Comparison of ENCODE assay signal across 13 mouse cellular contexts in genomic region chr14:122462689-122463079, GRCm38 (mm10). TPM values are rescaled to one million over a fixed set of nuclear protein-coding genes. Genes with fewer than 3 reads are reported as not detected.
DNase-seq lines count a peak whose midpoint lies in the region; ATAC-seq and TF ChIP-seq lines count a peak whose summit lies in the region.
"Had no signal": no experiment of that assay in that cellular context is flagged by ENCODE, and none has a peak within 500 bp of the region (broad histone marks: within the 10 kb centered on the region; RNA-seq: fewer than 3 reads in every experiment).

No protein-coding gene starts in this region.

- peaks cover 16% of the 10 kb centered on the region; the same call in 1 of the 2 replicates for H3K4me1 ChIP-seq in heart, embryonic 11.5 days (ENCODE audit: control insufficient read depth, insufficient read depth, low read length)
- peaks cover 11% of the 10 kb centered on the region for H3K4me1 ChIP-seq in embryonic facial prominence, embryonic 11.5 days (ENCODE audit: control insufficient read depth, insufficient read depth, low read length)
- no peaks in the 10 kb centered on the region for H3K4me1 ChIP-seq in hindbrain, postnatal 0 days (ENCODE audit: insufficient read depth, low read length)
- peaks cover 10% of the 10 kb centered on the region for H3K4me1 ChIP-seq in neural tube, embryonic 14.5 days (ENCODE audit: control insufficient read depth, insufficient read depth, low read length)

- no peak for DNase-seq in heart, adult 9 months (ENCODE audit: low spot score in 2 of 2)
- peak; percentile 15 for DNase-seq in embryonic facial prominence, embryonic 11.5 days (ENCODE audit: low spot score)
- DNase-seq in hindbrain, postnatal 0 days (ENCODE audit: low spot score): no peak
- no peak for DNase-seq in MN1 (ENCODE audit: low spot score)
- DNase-seq in lung, postnatal 14 days: no peak
- DNase-seq in layer of hippocampus, adult 18-20 months (ENCODE audit: low spot score in 2 of 2): no peak
- DNase-seq: gastrocnemius, postnatal 10 days had no signal

- 11% methylated on average over 17 of the region's 17 CpGs for WGBS in heart, embryonic 11.5 days (ENCODE audit: insufficient replicate concordance)
- WGBS in embryonic facial prominence, embryonic 11.5 days: 5% methylated on average over 17 of the region's 17 CpGs
- 11% methylated on average over 17 of the region's 17 CpGs for WGBS in hindbrain, postnatal 0 days
- 8% methylated on average over 17 of the region's 17 CpGs for WGBS in neural tube, embryonic 14.5 days

- TF ChIP-seq CTCF in hindbrain, postnatal 0 days (IDR thresholded peaks at IDR 0.05; ENCODE audit: low read depth): no peak

- H3K27ac ChIP-seq in heart, embryonic 11.5 days (ENCODE audit: low read depth, low read length): no peak overlapping the region
- no peak overlapping the region for H3K27ac ChIP-seq in embryonic facial prominence, embryonic 11.5 days (replicated peaks; ENCODE audit: low read depth, low read length)
- H3K27ac ChIP-seq in hindbrain, postnatal 0 days: peak overlapping the region; percentile 94
- H3K27ac ChIP-seq in neural tube, embryonic 14.5 days (ENCODE audit: low read depth, low read length): peak overlapping the region; percentile 36; the same call in 1 of the 2 replicates

- H3K4me2 ChIP-seq in heart, embryonic 11.5 days: no peak overlapping the region
- H3K4me2 ChIP-seq in embryonic facial prominence, embryonic 11.5 days (ENCODE audit: low read depth, low read length): no peak overlapping the region
- H3K4me2 ChIP-seq in hindbrain, postnatal 0 days (ENCODE audit: low read depth, low read length): peak overlapping the region; percentile 61
- peak overlapping the region; percentile 60 for H3K4me2 ChIP-seq in neural tube, embryonic 14.5 days (ENCODE audit: low read depth, low read length)

- H3K4me3 ChIP-seq in heart, embryonic 11.5 days (ENCODE audit: low read depth, low read length): peak overlapping the region; percentile 57; the same call in 1 of the 2 replicates
- H3K4me3 ChIP-seq in embryonic facial prominence, embryonic 11.5 days (ENCODE audit: low read depth, low read length): peak overlapping the region; percentile 54
- peak overlapping the region; percentile 70 for H3K4me3 ChIP-seq in hindbrain, postnatal 0 days (ENCODE audit: low read length)
- peak overlapping the region; percentile 43 for H3K4me3 ChIP-seq in neural tube, embryonic 14.5 days (ENCODE audit: low read depth, low read length)

- H3K27me3 ChIP-seq in heart, embryonic 11.5 days (ENCODE audit: control insufficient read depth, insufficient read depth, low read length): peaks cover 69% of the 10 kb centered on the region
- peaks cover 55% of the 10 kb centered on the region for H3K27me3 ChIP-seq in embryonic facial prominence, embryonic 11.5 days (ENCODE audit: control insufficient read depth, insufficient read depth, low read length)
- peaks cover 10% of the 10 kb centered on the region; the same call in 1 of the 2 replicates for H3K27me3 ChIP-seq in hindbrain, postnatal 0 days (ENCODE audit: insufficient read depth, low read length)
- H3K27me3 ChIP-seq in neural tube, embryonic 14.5 days (ENCODE audit: control insufficient read depth, insufficient read depth, low read length): peaks cover 25% of the 10 kb centered on the region

- H3K9ac ChIP-seq in heart, embryonic 11.5 days (ENCODE audit: low read depth, low read length): no peak overlapping the region
- H3K9ac ChIP-seq in embryonic facial prominence, embryonic 11.5 days (replicated peaks; ENCODE audit: low read length): peak overlapping the region; percentile 48
- peak overlapping the region; percentile 72 for H3K9ac ChIP-seq in hindbrain, postnatal 0 days (replicated peaks; ENCODE audit: low read length)
- H3K9ac ChIP-seq in neural tube, embryonic 14.5 days (replicated peaks; ENCODE audit: low read depth, low read length): peak overlapping the region; percentile 58; the same call in 1 of the 2 replicates

- no peak for ATAC-seq in heart, embryonic 11.5 days (replicated peaks; ENCODE audit: insufficient number of reproducible peaks, low FRiP score, low TSS enrichment)
- no peak for ATAC-seq in embryonic facial prominence, embryonic 11.5 days (replicated peaks; ENCODE audit: insufficient number of reproducible peaks, low FRiP score, low TSS enrichment, low read depth)
- no peak for ATAC-seq in hindbrain, postnatal 0 days
- ATAC-seq in neural tube, embryonic 14.5 days (ENCODE audit: low read depth): no peak
- ATAC-seq: lung, postnatal 0 days had no signal

- H3K36me3 ChIP-seq in heart, embryonic 11.5 days (ENCODE audit: control insufficient read depth, insufficient read depth, low read length): no peaks in the 10 kb centered on the region
- no peaks in the 10 kb centered on the region for H3K36me3 ChIP-seq in embryonic facial prominence, embryonic 11.5 days (replicated peaks; ENCODE audit: control insufficient read depth, insufficient read depth, low read depth, low read length)
- no peaks in the 10 kb centered on the region for H3K36me3 ChIP-seq in hindbrain, postnatal 0 days (ENCODE audit: insufficient read depth, low read length)
- no peaks in the 10 kb centered on the region for H3K36me3 ChIP-seq in neural tube, embryonic 14.5 days (ENCODE audit: control insufficient read depth, insufficient read depth, low read length)

- no peaks in the 10 kb centered on the region for H3K9me3 ChIP-seq in heart, embryonic 11.5 days (replicated peaks; ENCODE audit: control insufficient read depth, low read length)
- no peaks in the 10 kb centered on the region for H3K9me3 ChIP-seq in embryonic facial prominence, embryonic 11.5 days (replicated peaks; ENCODE audit: control insufficient read depth, low read length)
- no peaks in the 10 kb centered on the region for H3K9me3 ChIP-seq in hindbrain, postnatal 0 days (ENCODE audit: low read length)
- H3K9me3 ChIP-seq in neural tube, embryonic 14.5 days (ENCODE audit: control insufficient read depth, low read length): no peaks in the 10 kb centered on the region

RNA-seq across cellular contexts. Expression of gene Zic5, which starts 2.8 kb away (rescaled TPM):
- 0.16 TPM in 1 of 2 replicates, not detected in the other for polyA plus RNA-seq in heart, embryonic 11.5 days (2014; fragmentation: Nextera tagmentation; extraction: Ambion mirVana)
- 4.1 and 5.0 TPM in 2 replicates for polyA plus RNA-seq in embryonic facial prominence, embryonic 11.5 days (2014; fragmentation: Nextera tagmentation; extraction: Ambion mirVana)
- total RNA-seq in hindbrain, postnatal 0 days (2014; rRNA removed): 46.2 and 51.3 TPM in 2 replicates
- 31.0 and 31.1 TPM in 2 replicates for polyA plus RNA-seq in hindbrain, postnatal 0 days (2015; fragmentation: Nextera tagmentation; extraction: Ambion mirVana)
- polyA plus RNA-seq in neural tube, embryonic 14.5 days (2014; fragmentation: Nextera tagmentation; extraction: Ambion mirVana): 7.8 and 7.9 TPM in 2 replicates
- total RNA-seq in layer of hippocampus, adult 18-20 months (2021): 1 to 10 TPM; 3.0 to 5.1 TPM
- total RNA-seq: gastrocnemius, postnatal 10 days had no signal
- polyA plus RNA-seq: large intestine, adult 2 months; lung, postnatal 0 days; spleen, adult 2 months had no signal

RNA-seq across cellular contexts. Expression of gene Gm5089, which starts 11.8 kb away (rescaled TPM):
- not detected in 2 replicates for polyA plus RNA-seq in heart, embryonic 11.5 days (2014; fragmentation: Nextera tagmentation; extraction: Ambion mirVana)
- polyA plus RNA-seq in embryonic facial prominence, embryonic 11.5 days (2014; fragmentation: Nextera tagmentation; extraction: Ambion mirVana): not detected in 2 replicates
- 1.2 and 3.0 TPM in 2 replicates for total RNA-seq in hindbrain, postnatal 0 days (2014; rRNA removed)
- polyA plus RNA-seq in hindbrain, postnatal 0 days (2015; fragmentation: Nextera tagmentation; extraction: Ambion mirVana): 0.56 and 0.82 TPM in 2 replicates
- polyA plus RNA-seq in neural tube, embryonic 14.5 days (2014; fragmentation: Nextera tagmentation; extraction: Ambion mirVana): 0.27 and 0.81 TPM in 2 replicates
- under 1 TPM; 0.30 to 0.38 TPM for total RNA-seq in layer of hippocampus, adult 18-20 months (2021)
- total RNA-seq: adrenal gland, postnatal 4 days; gastrocnemius, postnatal 10 days had no signal
- polyA plus RNA-seq: large intestine, adult 2 months; lung, postnatal 0 days; spleen, adult 2 months had no signal

RNA-seq across cellular contexts. Expression of gene Zic2, which starts 12.6 kb away (rescaled TPM):
- polyA plus RNA-seq in heart, embryonic 11.5 days (2014; fragmentation: Nextera tagmentation; extraction: Ambion mirVana): 0.07 TPM in 1 of 2 replicates, not detected in the other
- 2.1 and 2.3 TPM in 2 replicates for polyA plus RNA-seq in embryonic facial prominence, embryonic 11.5 days (2014; fragmentation: Nextera tagmentation; extraction: Ambion mirVana)
- total RNA-seq in hindbrain, postnatal 0 days (2014; rRNA removed): 234 TPM in 2 replicates
- polyA plus RNA-seq in hindbrain, postnatal 0 days (2015; fragmentation: Nextera tagmentation; extraction: Ambion mirVana): 35.9 and 40.2 TPM in 2 replicates
- polyA plus RNA-seq in neural tube, embryonic 14.5 days (2014; fragmentation: Nextera tagmentation; extraction: Ambion mirVana): 6.5 and 9.4 TPM in 2 replicates
- 10 to 100 TPM; 16.1 to 18.7 TPM for total RNA-seq in layer of hippocampus, adult 18-20 months (2021)
- total RNA-seq: gastrocnemius, postnatal 10 days had no signal
- polyA plus RNA-seq: large intestine, adult 2 months; spleen, adult 2 months had no signal

RNA-seq across cellular contexts. Expression of gene Gm10837, which starts 27.7 kb away (rescaled TPM):
- 0.10 TPM in 1 of 2 replicates, not detected in the other for polyA plus RNA-seq in heart, embryonic 11.5 days (2014; fragmentation: Nextera tagmentation; extraction: Ambion mirVana)
- not detected in 2 replicates for polyA plus RNA-seq in embryonic facial prominence, embryonic 11.5 days (2014; fragmentation: Nextera tagmentation; extraction: Ambion mirVana)
- total RNA-seq in hindbrain, postnatal 0 days (2014; rRNA removed): 0.93 and 4.7 TPM in 2 replicates
- 1.2 and 1.4 TPM in 2 replicates for polyA plus RNA-seq in hindbrain, postnatal 0 days (2015; fragmentation: Nextera tagmentation; extraction: Ambion mirVana)
- polyA plus RNA-seq in neural tube, embryonic 14.5 days (2014; fragmentation: Nextera tagmentation; extraction: Ambion mirVana): 0.35 and 0.45 TPM in 2 replicates
- not detected for total RNA-seq in layer of hippocampus, adult 18-20 months (2021)
- total RNA-seq: adrenal gland, postnatal 4 days; gastrocnemius, postnatal 10 days had no signal
- polyA plus RNA-seq: large intestine, adult 2 months; lung, postnatal 0 days; spleen, adult 2 months had no signal

Comparison
In these comparisons a context has a peak if more than half of its experiments do, and no peak if none do; other contexts are left out.
1. H3K27ac ChIP-seq: peak in hindbrain, postnatal 0 days (single experiment) and neural tube, embryonic 14.5 days (single experiment); none in heart, embryonic 11.5 days (single experiment) and embryonic facial prominence, embryonic 11.5 days (single experiment).
2. H3K4me2 ChIP-seq: peak in hindbrain, postnatal 0 days (single experiment) and neural tube, embryonic 14.5 days (single experiment); none in heart, embryonic 11.5 days (single experiment) and embryonic facial prominence, embryonic 11.5 days (single experiment).
3. Peak in every context shown above with its lines, with median percentiles within 50 percentile points of each other: H3K4me3 ChIP-seq.